Mouse (Mus musculus) embryonic facial prominence, embryonic 14.5 days (tissue): ENCODE data around the gene Ccnd1. TPM values are rescaled to one million over a fixed set of nuclear protein-coding genes. Genes with fewer than 3 reads are reported as not detected.
"Not testable (repeated sequence)": the region's sequence is repeated elsewhere in the genome, so short reads cannot be mapped to it uniquely, and the experiment has no call there.

Source experiments
- ATAC-seq: fragments of 200-750 bp; cut with Nextera tagmentation; 2 replicates; pipeline ENCODE4 v1.8.0; 2017; ENCODE audit warnings: low read depth, moderate number of reproducible peaks, moderate TSS enrichment
- DNase-seq: peaks from one replicate; pipeline ENCODE4 v3.0.0-alpha.2; 2015; ENCODE audit warnings: low spot score
- H3K27ac ChIP-seq: fragments of 300-500 bp; sonication (generic); replicated peaks from 2 replicates; pipeline ENCODE4 v1.5.1; 2014; ENCODE audit warnings: low read depth, mild to moderate bottlenecking, low read length, moderate library complexity
- H3K27me3 ChIP-seq: fragments of 300-500 bp; sonication (generic); replicated peaks from 2 replicates; pipeline ENCODE4 v1.6.1; 2014; ENCODE audit warnings: low read length; ENCODE audit not compliant: control insufficient read depth, insufficient read depth
- H3K36me3 ChIP-seq: fragments of 300-500 bp; sonication (generic); 2 replicates; pipeline ENCODE4 v1.6.1; 2014; ENCODE audit warnings: low read length, mixed read lengths; ENCODE audit not compliant: control insufficient read depth, insufficient read depth
- H3K4me1 ChIP-seq: fragments of 300-500 bp; sonication (generic); 2 replicates; pipeline ENCODE4 v1.6.1; 2014; ENCODE audit warnings: antibody characterized with exemption, low read length; ENCODE audit not compliant: control insufficient read depth, insufficient read depth
- H3K4me2 ChIP-seq: fragments of 300-500 bp; sonication (generic); 2 replicates; pipeline ENCODE4 v1.6.1; 2014; ENCODE audit warnings: low read depth, mild to moderate bottlenecking, low read length, moderate library complexity, mixed read lengths
- H3K4me3 ChIP-seq: fragments of 300-500 bp; sonication (generic); 2 replicates; pipeline ENCODE4 v1.5.1; 2014; ENCODE audit warnings: low read depth, mild to moderate bottlenecking, low read length
- H3K9ac ChIP-seq: fragments of 300-500 bp; sonication (generic); 2 replicates; pipeline ENCODE4 v1.6.1; 2014; ENCODE audit warnings: low read depth, mild to moderate bottlenecking, low read length, moderate library complexity, mixed read lengths
- H3K9me3 ChIP-seq: fragments of 300-500 bp; sonication (generic); 2 replicates; pipeline ENCODE4 v1.6.1; 2016; ENCODE audit warnings: low read length; ENCODE audit not compliant: control insufficient read depth
- WGBS: fragments of 180-500 bp; shearing (Covaris S2); extraction: QIAGEN DNeasy Blood & Tissue Kit; methylation state at CpG from one replicate; pipeline ENCODE4 v1.1.7; 2014; 5-methylcytosine and 5-hydroxymethylcytosine counted together
- polyA plus RNA-seq: library from polyadenylated mRNA; unstranded; fragments of >200 nt; fragmentation: Nextera tagmentation; extraction: Ambion mirVana; gene quantifications from 2 replicates; pipeline ENCODE4 v1.2.1, GENCODE M21; 2014

Ccnd1 gene
- polyA plus RNA-seq, 1 experiment from 2014 or later, result 137 TPM

DNA sequence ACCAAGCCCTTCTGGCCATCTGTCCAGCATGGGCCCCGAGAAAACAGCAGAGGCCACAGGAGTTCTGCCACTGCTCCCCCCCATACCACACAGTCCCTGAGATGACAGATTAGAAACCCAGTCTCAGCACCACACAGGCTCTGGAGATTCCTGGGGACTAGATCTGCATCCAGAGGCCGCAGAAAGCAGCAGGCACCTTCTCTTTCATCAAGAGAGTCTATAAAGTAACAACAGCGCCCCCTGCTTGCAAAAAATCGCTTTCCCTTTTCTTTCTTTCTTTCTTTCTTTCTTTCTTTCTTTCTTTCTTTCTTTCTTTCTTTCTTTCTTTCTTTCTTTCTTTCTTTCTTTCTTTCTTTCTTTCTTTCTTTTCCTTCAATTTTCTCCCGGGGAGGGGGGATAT, 45.5 kb downstream of the Ccnd1 start:
- 3% methylated on average over 5 of the region's 5 CpGs for WGBS
- 0 out of 2 replicates have a peak overlapping the region, but pooled peaks have one; percentile 87 for H3K4me2 ChIP-seq

DNA sequence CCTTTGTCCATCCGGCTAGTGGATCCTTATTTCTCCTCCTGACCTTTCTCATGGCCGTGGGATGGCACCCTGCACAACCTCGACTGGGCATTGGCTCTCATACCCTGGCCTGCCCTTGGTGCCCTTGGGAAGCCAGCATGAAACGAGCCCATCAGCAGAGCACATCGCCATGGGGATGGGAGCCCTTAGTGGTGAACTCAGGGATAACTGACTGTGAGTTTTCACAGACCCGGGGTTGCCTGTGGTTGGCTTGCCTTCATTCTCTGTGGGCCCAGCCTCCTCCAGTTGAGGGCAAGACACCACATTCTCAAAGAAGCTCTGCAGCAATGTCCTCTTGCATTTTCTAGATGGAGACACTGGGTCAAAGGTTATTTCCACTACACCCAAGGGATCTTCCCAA, 47.4 kb downstream of the Ccnd1 start:
- DNase-seq, result no peak
- Histone ChIP-seq H3K27ac (no peak overlapping the region), H3K9ac (no peak overlapping the region), H3K27me3 (peaks cover 45% of the 10 kb centered on the region), H3K4me3 (no peak overlapping the region), H3K9me3 (0 out of 2 replicates have a peak, but pooled peaks cover 3% of the 10 kb centered on the region), H3K36me3 (no peaks in the 10 kb centered on the region), H3K4me2 (no peak overlapping the region), H3K4me1 (peaks cover 5% of the 10 kb centered on the region)
- 56% methylated on average over 6 of the region's 6 CpGs for WGBS
- no peak for ATAC-seq

More for the DNA sequence above, 45.5 kb downstream of the Ccnd1 start:
- ATAC-seq, result no peak
- H3K9ac ChIP-seq, result no peak overlapping the region
- H3K27ac ChIP-seq, result no peak overlapping the region
- peaks cover 5% of the 10 kb centered on the region for H3K4me1 ChIP-seq
- peaks cover 56% of the 10 kb centered on the region for H3K27me3 ChIP-seq
- no peaks in the 10 kb centered on the region for H3K9me3 ChIP-seq
- no peaks in the 10 kb centered on the region for H3K36me3 ChIP-seq
- no peak overlapping the region for H3K4me3 ChIP-seq
- DNase-seq, result peak; percentile 70

DNA sequence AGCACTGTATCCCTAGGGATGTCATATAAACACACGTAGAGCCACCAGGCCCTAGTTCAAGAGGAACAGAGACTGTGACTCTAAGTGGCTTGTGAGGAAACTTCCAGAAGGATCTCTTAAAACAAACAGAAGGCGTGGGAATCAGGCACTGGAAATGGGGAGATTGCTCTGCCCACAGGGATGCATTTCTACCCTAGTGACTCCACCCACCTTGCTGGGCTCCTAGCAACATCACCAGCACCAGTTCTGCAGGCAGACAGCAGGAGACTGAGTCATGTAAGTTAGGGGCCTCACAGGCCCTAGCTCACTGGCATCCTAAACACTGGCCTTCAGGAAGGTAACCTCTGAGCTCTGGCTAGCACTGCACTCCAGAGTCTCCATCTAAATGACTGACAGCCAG, 47.9 kb downstream of the Ccnd1 start:
- Histone ChIP-seq H3K4me3 (no peak overlapping the region), H3K36me3 (no peaks in the 10 kb centered on the region), H3K27ac (no peak overlapping the region), H3K9ac (no peak overlapping the region), H3K27me3 (peaks cover 40% of the 10 kb centered on the region), H3K9me3 (0 out of 2 replicates have a peak, but pooled peaks cover 3% of the 10 kb centered on the region), H3K4me1 (peaks cover 5% of the 10 kb centered on the region), H3K4me2 (no peak overlapping the region)
- no peak for DNase-seq
- 71% methylated on average over 2 of the region's 2 CpGs for WGBS
- ATAC-seq, result no peak

DNA sequence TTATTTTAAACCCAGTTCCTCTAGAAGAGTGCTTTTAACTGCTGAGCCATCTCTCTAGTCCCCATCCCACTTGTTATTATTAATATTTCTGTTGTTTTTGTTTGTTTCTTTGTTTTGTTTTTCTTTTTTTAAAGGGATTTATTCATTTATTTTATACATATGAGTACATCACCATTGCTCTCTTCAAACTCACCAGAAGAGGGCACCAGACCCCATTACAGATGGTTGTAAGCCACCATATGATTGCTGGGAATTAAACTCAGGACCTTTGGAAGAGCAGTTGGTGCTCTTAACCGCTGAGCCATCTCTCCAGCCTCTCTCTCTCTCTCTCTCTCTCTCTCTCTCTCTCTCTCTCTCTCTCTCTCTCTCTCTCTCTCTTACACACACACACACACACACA, 49.1 kb downstream of the Ccnd1 start:
- peaks cover 28% of the 10 kb centered on the region for H3K27me3 ChIP-seq
- not testable (repeated sequence) for ATAC-seq

GRCm38 (mm10) chr7:144888564-144889299, 51.0 kb downstream of the Ccnd1 start:
- WGBS, result 5% methylated on average over 18 of the region's 18 CpGs
- no peak overlapping the region for H3K4me2 ChIP-seq
- H3K9ac ChIP-seq, result no peak overlapping the region

More for the DNA sequence above, 49.1 kb downstream of the Ccnd1 start:
- not testable (repeated sequence) for DNase-seq, H3K4me1 ChIP-seq, H3K4me3 ChIP-seq, H3K4me2 ChIP-seq, H3K27ac ChIP-seq, H3K9me3 ChIP-seq, H3K36me3 ChIP-seq, H3K9ac ChIP-seq
- WGBS, result 89% methylated on average over 1 of the region's 1 CpGs

GRCm38 (mm10) chr7:144887672-144888071, 52.1 kb downstream of the Ccnd1 start:
- H3K27ac ChIP-seq, result no peak overlapping the region
- WGBS, result 84% methylated on average over 2 of the region's 2 CpGs

More at GRCm38 (mm10) chr7:144888564-144889299, 51.0 kb downstream of the Ccnd1 start:
- H3K4me1 ChIP-seq, result no peaks in the 10 kb centered on the region
- no peak overlapping the region for H3K4me3 ChIP-seq
- no peak overlapping the region for H3K27ac ChIP-seq
- peaks cover 15% of the 10 kb centered on the region; the same call in 1 of the 2 replicates for H3K27me3 ChIP-seq
- no peaks in the 10 kb centered on the region for H3K36me3 ChIP-seq
- no peak for ATAC-seq
- DNase-seq, result peak; percentile 44
- 0 out of 2 replicates have a peak, but pooled peaks cover 3% of the 10 kb centered on the region for H3K9me3 ChIP-seq

DNA sequence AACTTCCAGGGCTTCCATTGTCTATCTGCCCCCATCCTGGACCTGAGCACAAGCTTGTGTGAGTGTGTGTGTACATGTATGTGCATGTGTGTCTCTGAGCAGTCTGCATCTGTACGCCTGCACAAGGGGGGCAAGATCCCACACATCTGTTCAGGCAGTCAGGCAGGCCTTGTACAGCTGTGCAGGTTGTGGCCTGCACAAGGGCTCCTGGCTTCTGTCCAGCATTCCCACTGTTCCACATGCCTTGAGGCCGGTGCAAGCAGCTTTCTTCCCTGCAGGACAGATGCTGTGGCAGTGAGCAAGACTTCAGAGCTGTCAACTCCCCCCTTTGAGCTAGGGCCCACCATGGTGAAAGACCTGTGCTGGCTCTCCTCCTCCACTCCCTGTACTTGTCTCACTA, 56.6 kb downstream of the Ccnd1 start:
- Histone ChIP-seq H3K36me3 (no peaks in the 10 kb centered on the region), H3K4me1 (no peaks in the 10 kb centered on the region), H3K27me3 (no peaks in the 10 kb centered on the region), H3K9me3 (0 out of 2 replicates have a peak, but pooled peaks cover 3% of the 10 kb centered on the region), H3K4me3 (no peak overlapping the region), H3K4me2 (no peak overlapping the region), H3K27ac (no peak overlapping the region), H3K9ac (no peak overlapping the region)
- peak; percentile 82 for ATAC-seq
- WGBS, result 0% methylated on average over 1 of the region's 2 CpGs
- DNase-seq, result peak; percentile 87

More at GRCm38 (mm10) chr7:144887672-144888071, 52.1 kb downstream of the Ccnd1 start:
- no peak for ATAC-seq
- no peak for DNase-seq
- no peak overlapping the region for H3K4me2 ChIP-seq
- H3K27me3 ChIP-seq, result peaks cover 15% of the 10 kb centered on the region; the same call in 1 of the 2 replicates
- no peaks in the 10 kb centered on the region for H3K36me3 ChIP-seq
- no peak overlapping the region for H3K4me3 ChIP-seq
- 0 out of 2 replicates have a peak, but pooled peaks cover 3% of the 10 kb centered on the region for H3K9me3 ChIP-seq
- no peaks in the 10 kb centered on the region for H3K4me1 ChIP-seq
- H3K9ac ChIP-seq, result no peak overlapping the region
